Mouse (Mus musculus): ENCODE data around the gene Elfn1.
"Not testable (repeated sequence)": the region's sequence is repeated elsewhere in the genome, so short reads cannot be mapped to it uniquely, and the experiment has no call there.

Elfn1 gene

GRCm38 (mm10) chr5:139969151-139969948 lies 61.6 kb downstream of the Elfn1 start:
- intact Hi-C loops (cut with DNase I) = no loop called here

DNA sequence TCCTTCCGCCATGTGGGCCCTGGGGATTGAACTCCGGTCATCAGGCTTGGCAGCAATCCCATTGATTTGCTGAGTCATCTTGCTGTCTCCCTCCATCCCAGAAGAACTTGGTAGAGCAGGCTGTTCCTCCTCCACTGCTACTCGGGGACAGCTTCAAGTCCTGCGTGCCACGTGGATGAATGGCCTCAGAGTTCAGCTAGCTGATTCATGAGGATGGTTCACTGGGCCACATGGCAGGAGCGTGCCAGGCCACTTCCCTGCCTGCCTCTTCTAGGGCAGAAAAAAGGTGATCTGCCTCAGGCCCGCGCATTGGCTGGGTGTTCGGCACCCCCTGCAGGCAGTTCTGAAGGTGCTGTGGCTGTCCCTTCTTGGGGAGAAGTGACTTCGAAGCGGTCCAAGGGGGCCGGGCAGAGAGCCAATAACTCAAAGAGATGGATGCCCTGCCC lies 62.5 kb downstream of the Elfn1 start:
- intact Hi-C loops (cut with DNase I) = no loop called here

GRCm38 (mm10) chr5:139976584-139976983 lies 68.8 kb downstream of the Elfn1 start:
- intact Hi-C loops (cut with DNase I) = no loop called here

GRCm38 (mm10) chr5:139977476-139977875 lies 69.7 kb downstream of the Elfn1 start:
- intact Hi-C loops (cut with DNase I) = no loop called here

- intact Hi-C loops (cut with DNase I) = no loop called here
Measured at GRCm38 (mm10) chr5:139978525-139979276, 71.0 kb downstream of the Elfn1 start.

GRCm38 (mm10) chr5:139979371-139979770 lies 71.6 kb downstream of the Elfn1 start:
- intact Hi-C loops (cut with DNase I) = no loop called here

GRCm38 (mm10) chr5:139981976-139982375 lies 74.2 kb downstream of the Elfn1 start:
- intact Hi-C loops (cut with DNase I) = no loop called here

GRCm38 (mm10) chr5:139985073-139985746 lies 77.5 kb downstream of the Elfn1 start:
- intact Hi-C loops (cut with DNase I) = no loop called here

DNA sequence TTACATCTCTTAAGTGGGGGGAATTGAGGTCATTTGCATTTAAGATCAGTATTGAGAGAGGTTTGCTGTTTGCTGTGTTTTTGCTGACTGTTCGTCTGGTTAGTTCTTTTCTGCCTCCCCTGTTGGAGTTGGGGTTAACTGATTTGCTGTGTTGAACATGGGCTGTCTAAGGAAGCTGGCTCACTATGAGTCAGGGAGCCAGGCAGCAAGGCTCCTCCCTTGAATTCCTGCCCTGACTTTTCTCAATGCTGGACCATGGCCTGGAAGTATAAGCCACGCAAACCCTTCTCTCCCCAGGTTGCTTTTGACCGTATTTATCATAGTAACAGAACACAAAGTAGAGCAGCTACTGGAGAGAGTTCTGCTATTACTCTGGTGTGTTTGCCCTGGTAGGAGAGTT lies 83.8 kb downstream of the Elfn1 start:
- intact Hi-C loops (cut with DNase I) = no loop called here

DNA sequence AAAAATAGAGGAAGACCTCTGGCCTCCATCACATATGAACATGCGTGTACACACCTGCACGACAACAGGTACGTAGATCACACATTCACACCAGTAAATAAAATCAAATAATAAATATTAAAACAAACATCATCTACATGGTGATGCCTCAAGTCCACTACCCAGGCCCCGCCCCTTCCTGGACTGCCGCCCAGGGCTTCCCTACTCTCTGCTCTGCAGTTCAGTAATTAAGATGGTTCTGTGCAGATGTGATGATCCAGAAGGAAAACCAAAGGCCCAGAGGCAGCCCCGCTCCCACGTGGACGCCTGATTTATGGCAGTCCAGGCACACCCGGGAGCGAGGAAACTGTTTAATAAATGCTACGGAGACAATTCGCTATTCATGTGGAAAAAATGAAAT lies 90.6 kb downstream of the Elfn1 start:
- intact Hi-C loops (cut with DNase I) = not testable (repeated sequence)

DNA sequence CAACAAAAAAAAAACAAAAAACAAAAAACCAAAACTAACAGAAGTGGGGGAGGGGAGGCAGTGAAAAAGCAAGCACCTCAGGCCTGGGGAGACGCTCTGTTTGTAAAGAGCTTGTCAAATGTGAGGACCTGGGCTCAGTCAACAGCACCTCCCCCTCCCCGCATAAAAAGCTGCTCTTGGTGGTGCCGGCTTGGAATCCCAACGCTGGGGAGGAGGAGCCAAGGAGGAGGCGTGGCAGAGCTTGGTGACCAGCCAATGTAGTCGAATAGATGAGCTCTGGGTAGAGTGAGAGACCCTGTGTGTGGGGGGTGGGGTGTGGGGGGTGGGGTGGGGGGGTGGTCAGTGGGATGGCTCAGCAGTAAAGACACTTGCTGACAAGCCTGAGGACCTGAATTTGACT lies 91.2 kb downstream of the Elfn1 start:
- intact Hi-C loops (cut with DNase I) = no loop called here

DNA sequence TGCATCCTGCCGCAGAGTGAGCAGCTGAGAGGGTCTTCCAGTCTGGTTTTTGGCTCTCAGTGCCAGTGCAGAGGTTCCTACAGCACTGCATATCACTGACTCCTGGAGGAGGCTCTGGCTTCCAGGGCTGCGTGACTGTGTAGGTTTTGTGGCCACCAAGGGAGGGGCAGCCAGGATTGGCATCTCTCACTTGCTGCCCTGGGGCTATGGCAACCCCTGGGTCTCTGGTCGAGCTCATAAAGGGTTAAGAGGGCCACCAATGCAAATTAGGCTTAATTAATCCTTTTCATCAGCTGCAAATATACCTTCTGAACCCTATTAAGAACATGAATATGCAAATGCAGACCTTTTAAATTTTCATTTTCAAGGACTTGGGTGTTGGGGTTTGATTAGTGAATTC lies 94.8 kb downstream of the Elfn1 start:
- intact Hi-C loops (cut with DNase I) = no loop called here

GRCm38 (mm10) chr5:140006861-140007260 lies 99.1 kb downstream of the Elfn1 start:
- intact Hi-C loops (cut with DNase I) = no loop called here

DNA sequence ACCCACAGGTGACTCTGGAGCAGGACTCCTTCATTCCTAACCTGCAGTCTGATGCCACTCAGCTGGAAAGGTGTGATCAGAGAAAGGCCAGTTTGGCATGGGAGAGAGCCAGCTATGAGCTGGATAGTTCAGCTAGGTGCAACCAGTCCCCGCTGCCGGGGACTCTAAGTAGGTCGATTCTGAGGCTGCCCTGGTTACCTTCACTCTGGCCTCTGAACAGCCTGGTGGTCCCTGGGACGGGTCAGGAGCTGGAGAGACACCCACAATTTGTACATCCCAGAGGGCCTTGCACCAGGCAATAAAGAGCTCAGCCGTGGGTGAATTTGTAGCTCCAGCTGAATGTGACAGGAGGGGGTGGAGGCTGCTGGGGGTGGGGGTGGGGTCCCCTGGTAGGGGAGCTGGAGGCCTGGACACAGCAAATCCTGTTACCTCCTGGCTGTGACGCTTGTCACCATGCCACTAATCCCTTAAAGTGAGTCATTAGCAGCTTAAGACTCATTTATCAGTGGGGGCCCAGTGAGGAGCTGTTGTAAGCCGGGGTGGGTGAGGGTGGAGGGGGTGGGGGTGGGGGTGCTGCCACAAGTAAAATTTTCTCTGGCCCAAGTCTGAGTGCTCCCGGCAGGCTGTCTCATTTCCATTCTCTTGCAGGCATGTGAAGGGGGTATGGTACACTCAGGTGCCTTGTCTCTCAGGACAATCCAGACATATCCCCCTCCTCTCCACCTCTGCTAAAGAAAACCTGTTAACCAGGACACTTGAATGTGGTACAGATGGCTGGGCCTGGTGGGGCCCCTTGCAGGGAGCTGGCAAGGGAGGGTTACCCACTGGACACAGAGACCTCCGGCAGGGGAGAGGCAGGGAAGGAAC lies 100.1 kb downstream of the Elfn1 start:
- intact Hi-C loops (cut with DNase I) = no loop called here

GRCm38 (mm10) chr5:140008523-140008806 lies 100.7 kb downstream of the Elfn1 start:
- intact Hi-C loops (cut with DNase I) = no loop called here

- intact Hi-C loops (cut with DNase I) = no loop called here
Measured at GRCm38 (mm10) chr5:140009083-140009655, 101.4 kb downstream of the Elfn1 start.

DNA sequence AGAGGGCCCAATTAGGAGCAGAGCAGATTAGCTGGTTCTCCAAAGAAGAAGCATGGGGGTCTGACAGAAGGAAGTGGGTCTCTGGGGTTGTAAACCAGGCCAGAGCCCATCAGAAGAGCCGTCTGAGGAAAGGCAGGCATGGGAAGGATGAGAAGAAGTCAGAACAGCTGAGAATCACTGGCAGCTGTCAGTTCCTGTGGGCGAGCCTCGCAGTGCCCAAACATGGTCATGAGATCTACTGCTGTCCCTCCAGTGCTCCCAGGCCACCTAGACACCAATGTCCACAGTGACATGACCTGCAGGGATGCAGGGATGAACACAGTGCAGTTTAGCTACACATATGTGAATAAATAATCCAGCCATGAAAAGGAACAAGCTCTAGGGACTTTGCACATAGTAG lies 102.7 kb downstream of the Elfn1 start:
- intact Hi-C loops (cut with DNase I) = no loop called here

GRCm38 (mm10) chr5:140012286-140012967 lies 104.7 kb downstream of the Elfn1 start:
- intact Hi-C loops (cut with DNase I) = no loop called here

DNA sequence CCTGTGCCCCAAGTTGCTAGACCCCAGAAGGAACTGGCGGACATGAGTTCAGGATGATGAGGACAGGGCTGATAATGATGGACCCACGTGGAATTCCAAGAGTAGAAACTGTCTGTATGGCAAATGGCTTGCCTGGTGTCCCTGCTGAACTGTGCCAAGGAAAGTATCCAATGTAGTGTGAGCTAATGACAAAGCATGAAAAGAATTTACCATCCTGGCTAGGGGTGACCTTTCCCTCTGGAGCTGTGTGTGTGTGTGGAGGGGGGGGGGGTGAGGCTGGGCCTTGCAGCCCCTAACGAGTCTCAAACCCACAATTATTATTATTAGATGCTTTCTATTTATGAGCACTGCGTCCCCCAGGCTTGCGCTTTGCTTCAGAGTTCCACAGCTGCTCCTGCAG lies 105.9 kb downstream of the Elfn1 start:
- intact Hi-C loops (cut with DNase I) = no loop called here

- intact Hi-C loops (cut with DNase I) = no loop called here
Measured at GRCm38 (mm10) chr5:140016896-140017295, 109.2 kb downstream of the Elfn1 start.
